Mouse (Mus musculus) spleen, adult 2 months (tissue): ENCODE measurements around the gene Smg6.

Source experiments
- CTCF ChIP-seq: fragments of 200-500 bp; IDR thresholded peaks from 2 replicates; pipeline ENCODE4 v1.5.1; 2011; ENCODE audit warnings: mild to moderate bottlenecking, inconsistent platforms; ENCODE audit not compliant: insufficient read depth, insufficient read length, insufficient replicate concordance; ENCODE audit errors: extremely low read depth
- POLR2A ChIP-seq: fragments of 200-500 bp; IDR thresholded peaks from 2 replicates; pipeline ENCODE4 v1.6.1; 2011; ENCODE audit warnings: low read depth, low read length, inconsistent platforms

GRCm38 (mm10) chr11:75178672-75179208, 253.1 kb downstream of the Smg6 start, which contains the start of gene Ovca2:
- TF ChIP-seq CTCF (peak; percentile 96), POLR2A (peak; percentile 60)
